Mouse (Mus musculus): ENCODE results near the gene Jam3. TPM values are rescaled to one million over a fixed set of nuclear protein-coding genes. Genes with fewer than 3 reads are reported as not detected.

The Jam3 gene
- polyA plus RNA-seq (2012; rRNA removed): 6.0 and 7.4 TPM in 2 replicates

DNA sequence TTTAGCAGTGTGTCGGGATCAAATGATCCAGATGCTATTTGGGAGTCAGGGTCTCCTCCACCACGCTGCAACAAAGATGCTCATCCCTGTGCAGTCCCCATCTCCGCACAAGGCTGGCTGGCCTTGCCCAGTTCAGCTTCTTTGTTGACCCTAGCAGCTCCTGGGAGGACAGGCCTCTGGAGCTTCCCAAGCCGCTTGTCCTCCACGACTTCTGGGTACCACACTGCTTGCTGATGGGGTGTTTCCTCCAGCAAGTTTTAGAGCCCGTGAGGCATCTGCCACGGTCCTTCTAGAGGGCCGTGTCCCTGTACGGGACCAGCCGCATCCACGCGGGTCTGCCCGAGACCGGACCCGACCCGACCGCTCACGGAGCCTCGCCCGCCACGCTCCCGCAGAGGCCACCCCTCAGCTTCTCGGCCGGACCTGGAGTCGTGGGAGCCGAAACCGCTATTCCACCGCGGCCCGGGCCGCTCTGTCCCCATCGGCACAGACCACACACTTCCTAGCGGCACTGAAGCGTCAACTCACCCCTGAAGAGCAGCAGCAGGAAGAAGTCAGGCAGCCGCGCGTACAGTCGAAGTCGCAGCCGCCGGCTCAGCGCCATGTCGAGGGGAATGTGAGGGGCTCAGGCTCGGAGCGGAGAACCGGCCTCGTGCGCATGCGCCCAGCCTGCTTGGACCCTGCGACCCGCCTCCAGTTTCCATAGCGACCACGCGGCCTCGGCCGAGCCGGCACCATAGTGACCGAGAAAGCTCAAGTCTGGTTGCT, at the start of gene Jam3:
Gene Jam3 (minus strand): TSS at position 659 of the 768 bp plus-strand sequence.

Other genes with a start within 250 kb of the Jam3 start
- gene Gm1110, start 232.3 kb downstream of the Jam3 start, polyA plus RNA-seq (2012; rRNA removed): 0.23 and 0.28 TPM in 2 replicates
- gene Acad8, start 155.9 kb downstream of the Jam3 start, polyA plus RNA-seq (2012; rRNA removed): 5.6 and 6.6 TPM in 2 replicates
- 0.85 and 2.2 TPM in 2 replicates for gene Thyn1, start 155.7 kb downstream of the Jam3 start, polyA plus RNA-seq (2012; rRNA removed)
- 12.6 and 20.3 TPM in 2 replicates for gene Vps26b, start 125.4 kb downstream of the Jam3 start, polyA plus RNA-seq (2012; rRNA removed)
- gene Ncapd3, start 125.2 kb downstream of the Jam3 start, polyA plus RNA-seq (2012; rRNA removed): 4.7 and 5.4 TPM in 2 replicates
- gene Igsf9b, start 143.8 kb upstream of the Jam3 start, polyA plus RNA-seq (2012; rRNA removed): 1.5 and 2.1 TPM in 2 replicates
- gene Spata19, start 241.4 kb upstream of the Jam3 start, polyA plus RNA-seq (2012; rRNA removed): not detected in 2 replicates